ENCODE assay signal across 20 mouse cellular contexts in the genomic region with DNA sequence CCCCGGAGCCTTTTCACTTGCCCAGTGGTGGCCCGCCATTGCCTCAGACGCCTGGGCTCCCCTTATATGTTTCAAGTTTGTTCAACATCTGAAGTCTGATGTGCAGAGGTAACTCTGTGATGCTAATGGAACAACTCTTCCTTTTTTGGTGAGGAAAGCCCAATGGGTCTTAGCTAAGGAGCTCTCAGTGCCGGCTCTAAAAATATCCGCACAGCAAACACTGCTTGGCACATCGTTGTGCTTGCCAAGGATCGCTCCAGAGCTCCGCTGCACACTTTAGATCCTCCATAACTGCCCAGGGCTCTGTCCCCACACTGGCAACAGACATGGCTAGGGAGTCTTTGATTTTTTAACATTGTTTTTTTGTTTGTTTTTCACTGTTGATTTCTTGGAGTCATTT. TPM values are rescaled to one million over a fixed set of nuclear protein-coding genes. Genes with fewer than 3 reads are reported as not detected.
DNase-seq lines count a peak whose midpoint lies in the region; ATAC-seq lines count a peak whose summit lies in the region.
"Had no signal": no experiment of that assay in that cellular context is flagged by ENCODE, and none has a peak within 500 bp of the region (broad histone marks: within the 10 kb centered on the region; RNA-seq: fewer than 3 reads in every experiment).

No protein-coding gene starts in this region.

- no peak overlapping the region for H3K4me3 ChIP-seq in lung, embryonic 15.5 days
- no peak overlapping the region for H3K4me3 ChIP-seq in heart, embryonic 16.5 days (ENCODE audit: low read length)
- H3K4me3 ChIP-seq in stomach, embryonic 14.5 days (ENCODE audit: low read depth, low read length), result no peak overlapping the region
- H3K4me3 ChIP-seq in hindbrain, embryonic 10.5 days, result no peak overlapping the region
- H3K4me3 ChIP-seq: liver, embryonic 13.5 days; megakaryocyte, embryonic 14.5 days; neural tube, embryonic 15.5 days had no signal

- peaks cover 6% of the 10 kb centered on the region; the same call in 1 of the 2 replicates for H3K4me1 ChIP-seq in lung, embryonic 15.5 days
- H3K4me1 ChIP-seq in heart, embryonic 16.5 days (ENCODE audit: control insufficient read depth, insufficient read depth, low read length), result peaks cover 15% of the 10 kb centered on the region
- no peaks in the 10 kb centered on the region for H3K4me1 ChIP-seq in stomach, embryonic 14.5 days (ENCODE audit: control insufficient read depth, insufficient read depth, low read length)
- no peaks in the 10 kb centered on the region for H3K4me1 ChIP-seq in hindbrain, embryonic 10.5 days (replicated peaks)
- H3K4me1 ChIP-seq: liver, embryonic 13.5 days; megakaryocyte, embryonic 14.5 days; neural tube, embryonic 15.5 days had no signal

- no peak for DNase-seq in frontal cortex, postnatal 25 days (ENCODE audit: low spot score in 2 of 2)
- no peak for DNase-seq in lung, postnatal 36 days
- DNase-seq in hindbrain, embryonic 10.5 days (ENCODE audit: low spot score), result no peak
- DNase-seq in thymus, postnatal 0 days (ENCODE audit: low spot score), result no peak
- DNase-seq: cerebellum, adult 18-20 months; liver, embryonic 13.5 days; thymus, postnatal 25 days had no signal

- peaks cover 17% of the 10 kb centered on the region; the same call in 1 of the 2 replicates for H3K27me3 ChIP-seq in lung, embryonic 15.5 days
- H3K27me3 ChIP-seq in heart, embryonic 16.5 days (ENCODE audit: control insufficient read depth, insufficient read depth, low read length), result peaks cover 5% of the 10 kb centered on the region; the same call in 1 of the 2 replicates
- H3K27me3 ChIP-seq in stomach, embryonic 14.5 days (ENCODE audit: control insufficient read depth, insufficient read depth, low read length), result no peaks in the 10 kb centered on the region
- peaks cover 8% of the 10 kb centered on the region; the same call in 1 of the 2 replicates for H3K27me3 ChIP-seq in hindbrain, embryonic 10.5 days (ENCODE audit: insufficient read depth, poor library complexity, severe bottlenecking)
- H3K27me3 ChIP-seq: CH12.LX, Patski had no signal

- 46% methylated on average over 8 of the region's 8 CpGs for WGBS in lung, embryonic 15.5 days
- WGBS in heart, embryonic 16.5 days, result 42% methylated on average over 8 of the region's 8 CpGs
- WGBS in stomach, embryonic 14.5 days, result 69% methylated on average over 8 of the region's 8 CpGs
- WGBS in hindbrain, embryonic 10.5 days, result 76% methylated on average over 8 of the region's 8 CpGs

- H3K4me2 ChIP-seq in lung, embryonic 15.5 days, result no peak overlapping the region
- no peak overlapping the region for H3K4me2 ChIP-seq in heart, embryonic 16.5 days (ENCODE audit: low read depth, low read length)
- no peak overlapping the region for H3K4me2 ChIP-seq in stomach, embryonic 14.5 days (replicated peaks; ENCODE audit: low read depth, low read length)
- H3K4me2 ChIP-seq: liver, embryonic 13.5 days; neural tube, embryonic 15.5 days had no signal

- H3K9me3 ChIP-seq in lung, embryonic 15.5 days, result no peaks in the 10 kb centered on the region
- 0 out of 2 replicates have a peak, but pooled peaks cover 2% of the 10 kb centered on the region for H3K9me3 ChIP-seq in heart, embryonic 16.5 days (replicated peaks; ENCODE audit: control insufficient read depth, low read length)
- H3K9me3 ChIP-seq in stomach, embryonic 14.5 days (ENCODE audit: control insufficient read depth, low read depth, low read length), result no peaks in the 10 kb centered on the region
- H3K9me3 ChIP-seq in hindbrain, embryonic 10.5 days, result peaks cover 10% of the 10 kb centered on the region; the same call in 1 of the 2 replicates
- H3K9me3 ChIP-seq: liver, embryonic 13.5 days; neural tube, embryonic 15.5 days had no signal

- H3K36me3 ChIP-seq in lung, embryonic 15.5 days, result no peaks in the 10 kb centered on the region
- H3K36me3 ChIP-seq in heart, embryonic 16.5 days (ENCODE audit: control insufficient read depth, insufficient read depth), result peaks cover 18% of the 10 kb centered on the region
- no peaks in the 10 kb centered on the region for H3K36me3 ChIP-seq in stomach, embryonic 14.5 days (ENCODE audit: control insufficient read depth, insufficient read depth, low read length)
- no peaks in the 10 kb centered on the region for H3K36me3 ChIP-seq in hindbrain, embryonic 10.5 days
- H3K36me3 ChIP-seq: liver, embryonic 13.5 days; neural tube, embryonic 15.5 days had no signal

- peak; percentile 96 for ATAC-seq in frontal cortex, adult (ENCODE audit: low TSS enrichment)
- no peak for ATAC-seq in lung, embryonic 15.5 days (ENCODE audit: borderline replicate concordance, extremely low read depth, low FRiP score, low TSS enrichment)
- ATAC-seq in heart, embryonic 16.5 days (replicated peaks; ENCODE audit: extremely low read depth, insufficient read depth, low FRiP score), result peak; percentile 78
- 0 out of 2 replicates have a peak, but pooled peaks have one; percentile 56 for ATAC-seq in stomach, embryonic 14.5 days (ENCODE audit: insufficient number of reproducible peaks, insufficient read depth, low FRiP score, low read depth)
- ATAC-seq: Patski had no signal

- H3K9ac ChIP-seq in lung, embryonic 15.5 days, result no peak overlapping the region
- H3K9ac ChIP-seq in heart, embryonic 16.5 days (ENCODE audit: low read length), result no peak overlapping the region
- H3K9ac ChIP-seq in stomach, embryonic 14.5 days (replicated peaks; ENCODE audit: low read depth, low read length), result no peak overlapping the region
- H3K9ac ChIP-seq: liver, embryonic 13.5 days; neural tube, embryonic 15.5 days had no signal

- 0 out of 2 replicates have a peak overlapping the region, but pooled peaks have one; percentile 26 for H3K27ac ChIP-seq in lung, embryonic 15.5 days
- peak overlapping the region; percentile 80 for H3K27ac ChIP-seq in heart, embryonic 16.5 days (ENCODE audit: low read length)
- peak overlapping the region; percentile 48 for H3K27ac ChIP-seq in stomach, embryonic 14.5 days (ENCODE audit: low read length)
- H3K27ac ChIP-seq in hindbrain, embryonic 10.5 days, result no peak overlapping the region
- H3K27ac ChIP-seq: liver, embryonic 13.5 days; neural tube, embryonic 15.5 days had no signal

RNA-seq across cellular contexts. Expression of a gene that starts 6.2 kb away (rescaled TPM):
- not detected in 2 replicates for polyA plus RNA-seq in lung, embryonic 15.5 days (2015; fragmentation: Nextera tagmentation; extraction: Ambion mirVana)
- not detected in 2 replicates for polyA plus RNA-seq in heart, embryonic 16.5 days (2015; fragmentation: Nextera tagmentation; extraction: Ambion mirVana)
- not detected in 2 replicates for polyA plus RNA-seq in stomach, embryonic 14.5 days (2014; fragmentation: Nextera tagmentation; extraction: Ambion mirVana)
- not detected in 2 replicates for polyA plus RNA-seq in hindbrain, embryonic 10.5 days (2016; fragmentation: Nextera tagmentation; extraction: Ambion mirVana)
- polyA plus RNA-seq in thymus, postnatal 0 days (2015; fragmentation: Nextera tagmentation; extraction: Ambion mirVana), result not detected in 2 replicates
- polyA plus RNA-seq: cortical plate, adult 2 months; embryonic facial prominence, embryonic 14.5 days; forebrain, embryonic 11.5 days; hindbrain, embryonic 11.5 days; kidney, embryonic 14.5 days; liver, embryonic 13.5 days; neural tube, embryonic 15.5 days; Patski had no signal

RNA-seq across cellular contexts. Expression of a gene that starts 25.7 kb away (rescaled TPM):
- polyA plus RNA-seq in lung, embryonic 15.5 days (2015; fragmentation: Nextera tagmentation; extraction: Ambion mirVana), result 39.1 and 39.2 TPM in 2 replicates
- 27.8 and 36.4 TPM in 2 replicates for polyA plus RNA-seq in heart, embryonic 16.5 days (2015; fragmentation: Nextera tagmentation; extraction: Ambion mirVana)
- 62.8 and 74.7 TPM in 2 replicates for polyA plus RNA-seq in stomach, embryonic 14.5 days (2014; fragmentation: Nextera tagmentation; extraction: Ambion mirVana)
- polyA plus RNA-seq in hindbrain, embryonic 10.5 days (2016; fragmentation: Nextera tagmentation; extraction: Ambion mirVana), result 31.6 and 42.8 TPM in 2 replicates
- polyA plus RNA-seq in thymus, postnatal 0 days (2015; fragmentation: Nextera tagmentation; extraction: Ambion mirVana), result 8.2 and 8.3 TPM in 2 replicates

RNA-seq across cellular contexts. Expression of a gene that starts 59.7 kb away (rescaled TPM):
- polyA plus RNA-seq in lung, embryonic 15.5 days (2015; fragmentation: Nextera tagmentation; extraction: Ambion mirVana), result 8.3 and 9.5 TPM in 2 replicates
- polyA plus RNA-seq in heart, embryonic 16.5 days (2015; fragmentation: Nextera tagmentation; extraction: Ambion mirVana), result 356 and 369 TPM in 2 replicates
- polyA plus RNA-seq in stomach, embryonic 14.5 days (2014; fragmentation: Nextera tagmentation; extraction: Ambion mirVana), result 1.3 and 1.8 TPM in 2 replicates
- polyA plus RNA-seq in hindbrain, embryonic 10.5 days (2016; fragmentation: Nextera tagmentation; extraction: Ambion mirVana), result 0.09 and 0.36 TPM in 2 replicates
- polyA plus RNA-seq in thymus, postnatal 0 days (2015; fragmentation: Nextera tagmentation; extraction: Ambion mirVana), result 0.29 and 0.39 TPM in 2 replicates
- polyA plus RNA-seq: forebrain, embryonic 11.5 days had no signal

Comparison
In these comparisons a context has a peak if more than half of its experiments do, and no peak if none do; other contexts are left out.
1. RNA of a gene that starts 59.7 kb away (polyA plus RNA-seq): 356 to 369 TPM in heart, embryonic 16.5 days; 8.3 to 9.5 TPM in lung, embryonic 15.5 days, 1.3 to 1.8 TPM in stomach, embryonic 14.5 days, 0.29 to 0.39 TPM in thymus, postnatal 0 days and 0.09 to 0.36 TPM in hindbrain, embryonic 10.5 days; every median in the first group is over 10 times any median in the second.